Mouse (Mus musculus) macrophage (primary cell): ENCODE measurements around the gene Cacnb2. TPM values are rescaled to one million over a fixed set of nuclear protein-coding genes. Genes with fewer than 3 reads are reported as not detected.

Experiments
- H3K27ac ChIP-seq: fragments of 350-480 bp; formaldehyde crosslinking; 2 replicates; pipeline ENCODE4 v1.9.0; 2021
- H3K36me3 ChIP-seq: fragments of 350-480 bp; formaldehyde crosslinking; 2 replicates; pipeline ENCODE4 v1.9.0; 2021; ENCODE audit errors: inconsistent target
- H3K4me3 ChIP-seq: fragments of 350-480 bp; formaldehyde crosslinking; 2 replicates; pipeline ENCODE4 v1.9.0; 2021; ENCODE audit errors: inconsistent target
- H3K79me2 ChIP-seq: fragments of 350-480 bp; formaldehyde crosslinking; 2 replicates; pipeline ENCODE4 v1.9.0; 2021; ENCODE audit errors: inconsistent target
- WGBS: methylation state at CpG from one replicate; pipeline ENCODE4 v1.1.7; 2026; ENCODE audit warnings: inconsistent platforms; ENCODE audit not compliant: missing documents; 5-methylcytosine and 5-hydroxymethylcytosine counted together
- polyA plus RNA-seq: library from polyadenylated mRNA; stranded (reverse); fragments of 250-400 nt; gene quantifications from 3 replicates; pipeline ENCODE4 v1.2.4, GENCODE M21; 2018; ENCODE audit warnings: inconsistent platforms

Cacnb2 gene
- polyA plus RNA-seq, 1 experiment from 2014 or later, result not detected

- no peak overlapping the region for H3K4me3 ChIP-seq
- H3K27ac ChIP-seq, result no peak overlapping the region
- no peaks in the 10 kb centered on the region for H3K36me3 ChIP-seq
- 71% methylated on average over 1 of the region's 1 CpGs for WGBS
- H3K79me2 ChIP-seq, result no peaks in the 10 kb centered on the region
These were observed 244.3 kb downstream of the Cacnb2 start for GRCm38 (mm10) chr2:14847188-14847587.

DNA sequence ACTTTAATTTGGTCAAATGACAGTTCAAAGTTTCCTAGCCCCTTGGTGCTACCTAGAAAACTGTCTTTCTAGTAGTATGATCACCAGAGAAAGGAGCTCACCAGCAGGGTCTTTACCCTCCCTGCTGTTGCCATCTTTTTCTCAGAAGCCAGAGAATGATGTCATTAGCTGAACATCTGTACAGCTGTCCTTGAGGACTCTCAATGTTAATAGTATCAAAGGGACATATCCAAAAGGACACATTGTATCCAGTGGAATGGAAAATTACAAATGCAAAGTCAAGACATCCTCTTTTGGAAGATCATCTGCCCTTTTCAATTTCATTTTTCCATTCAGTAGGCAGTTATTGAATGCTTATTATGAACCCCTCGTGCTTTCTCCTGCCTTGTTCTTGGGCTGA is 247.9 kb downstream of the Cacnb2 start:
- WGBS, result 93% methylated on average over 1 of the region's 1 CpGs
- H3K4me3 ChIP-seq, result no peak overlapping the region
- no peaks in the 10 kb centered on the region for H3K36me3 ChIP-seq
- no peaks in the 10 kb centered on the region for H3K79me2 ChIP-seq
- H3K27ac ChIP-seq, result no peak overlapping the region

DNA sequence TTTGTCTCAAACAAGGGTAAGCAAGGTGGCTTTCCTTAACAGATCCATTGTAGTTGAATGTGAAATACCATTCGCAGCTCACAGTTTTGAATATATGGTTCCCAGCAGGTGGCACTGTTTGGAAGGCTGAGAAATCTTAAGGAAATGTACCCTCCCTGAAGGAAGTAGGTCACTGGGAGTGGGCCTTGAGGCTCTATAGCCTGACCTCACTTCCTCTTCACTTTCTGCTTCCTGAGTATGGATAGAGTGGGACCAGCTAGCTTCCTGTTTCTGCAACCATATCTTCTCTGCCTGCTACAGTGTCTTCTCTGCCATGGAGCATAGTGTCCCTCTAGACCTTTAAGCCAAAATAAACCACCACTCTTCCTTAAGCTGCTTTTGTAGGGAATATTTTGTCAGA is 248.5 kb downstream of the Cacnb2 start:
- 100% methylated on average over 1 of the region's 1 CpGs for WGBS
- no peaks in the 10 kb centered on the region for H3K36me3 ChIP-seq
- H3K79me2 ChIP-seq, result no peaks in the 10 kb centered on the region
- no peak overlapping the region for H3K4me3 ChIP-seq
- no peak overlapping the region for H3K27ac ChIP-seq

GRCm38 (mm10) chr2:14854054-14854453 is 251.2 kb downstream of the Cacnb2 start:
- Histone ChIP-seq H3K4me3 (no peak overlapping the region), H3K79me2 (no peaks in the 10 kb centered on the region), H3K27ac (no peak overlapping the region), H3K36me3 (no peaks in the 10 kb centered on the region)
- 100% methylated on average over 2 of the region's 2 CpGs for WGBS

- Histone ChIP-seq H3K27ac (no peak overlapping the region), H3K79me2 (no peaks in the 10 kb centered on the region), H3K36me3 (no peaks in the 10 kb centered on the region), H3K4me3 (no peak overlapping the region)
- WGBS, result 100% methylated on average over 1 of the region's 1 CpGs
These were observed 255.4 kb downstream of the Cacnb2 start for GRCm38 (mm10) chr2:14858301-14858700.

DNA sequence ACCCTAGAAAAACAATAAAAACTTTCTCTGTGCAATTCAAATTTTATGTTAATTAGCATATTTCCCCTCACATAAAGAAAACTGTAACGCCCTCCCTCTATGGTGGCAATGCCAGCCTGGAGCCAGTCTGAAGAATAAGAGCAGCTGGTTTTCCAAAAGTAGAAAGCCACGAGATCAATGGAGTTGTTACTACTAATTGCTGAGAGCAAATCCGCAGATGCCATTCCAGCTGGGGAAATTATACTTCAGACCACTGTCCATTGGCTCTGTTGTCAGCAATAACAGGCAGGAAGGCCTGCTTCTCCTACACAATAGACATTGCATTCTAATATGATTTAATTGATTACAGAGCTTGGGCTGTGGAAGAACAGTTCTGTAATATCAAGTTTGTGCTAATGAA is 257.5 kb downstream of the Cacnb2 start:
- 97% methylated on average over 3 of the region's 3 CpGs for WGBS
- H3K79me2 ChIP-seq, result no peaks in the 10 kb centered on the region
- H3K36me3 ChIP-seq, result no peaks in the 10 kb centered on the region
- no peak overlapping the region for H3K27ac ChIP-seq
- no peak overlapping the region for H3K4me3 ChIP-seq

GRCm38 (mm10) chr2:14861613-14862012 is 258.7 kb downstream of the Cacnb2 start:
- Histone ChIP-seq H3K27ac (no peak overlapping the region), H3K79me2 (no peaks in the 10 kb centered on the region), H3K4me3 (no peak overlapping the region), H3K36me3 (no peaks in the 10 kb centered on the region)
- 96% methylated on average over 2 of the region's 2 CpGs for WGBS

DNA sequence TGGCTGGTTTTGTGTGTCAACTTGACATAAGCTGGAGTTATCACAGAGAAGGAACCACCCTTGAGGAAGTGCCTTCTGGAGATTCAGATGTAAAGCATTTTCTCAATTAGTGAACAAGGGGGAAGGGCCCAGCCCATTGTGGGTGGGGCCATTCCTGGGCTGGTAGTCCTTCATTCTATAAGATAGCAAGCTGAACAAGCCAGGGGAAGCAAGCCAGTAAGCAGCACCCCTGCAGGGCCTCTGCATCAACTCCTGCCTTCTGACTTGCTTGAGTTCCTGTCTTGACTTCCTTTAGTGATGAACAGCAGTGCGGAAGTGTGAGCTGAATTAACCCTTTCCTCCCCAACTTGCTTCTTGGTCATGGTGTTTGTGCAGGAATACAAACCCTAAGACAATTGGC is 260.1 kb downstream of the Cacnb2 start:
- WGBS, result 67% methylated on average over 1 of the region's 1 CpGs
- H3K36me3 ChIP-seq, result no peaks in the 10 kb centered on the region

DNA sequence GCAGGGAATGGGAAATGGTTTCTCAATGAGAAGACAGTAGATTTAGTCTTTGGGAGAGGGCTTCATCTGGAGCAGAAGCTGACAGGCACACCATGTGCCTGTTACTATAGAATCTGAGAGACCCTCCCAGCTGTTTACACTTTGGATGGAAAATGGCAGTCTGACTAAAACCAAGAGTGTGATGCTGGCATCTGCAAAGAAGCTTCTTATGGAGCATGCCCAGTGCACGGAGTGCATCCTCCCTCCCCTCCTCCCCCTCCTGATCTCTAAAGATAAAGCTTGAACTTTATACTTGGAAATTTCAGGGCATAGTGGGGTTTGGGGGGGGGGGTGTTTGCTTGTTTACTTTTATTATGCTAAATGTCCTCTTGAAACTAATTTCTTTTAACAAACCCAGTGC is 270.2 kb downstream of the Cacnb2 start:
- Histone ChIP-seq H3K4me3 (no peak overlapping the region), H3K36me3 (no peaks in the 10 kb centered on the region), H3K79me2 (no peaks in the 10 kb centered on the region), H3K27ac (no peak overlapping the region)
- WGBS, result 82% methylated on average over 1 of the region's 1 CpGs

More for the DNA sequence above, 260.1 kb downstream of the Cacnb2 start:
- Histone ChIP-seq H3K27ac (no peak overlapping the region), H3K79me2 (no peaks in the 10 kb centered on the region), H3K4me3 (no peak overlapping the region)

DNA sequence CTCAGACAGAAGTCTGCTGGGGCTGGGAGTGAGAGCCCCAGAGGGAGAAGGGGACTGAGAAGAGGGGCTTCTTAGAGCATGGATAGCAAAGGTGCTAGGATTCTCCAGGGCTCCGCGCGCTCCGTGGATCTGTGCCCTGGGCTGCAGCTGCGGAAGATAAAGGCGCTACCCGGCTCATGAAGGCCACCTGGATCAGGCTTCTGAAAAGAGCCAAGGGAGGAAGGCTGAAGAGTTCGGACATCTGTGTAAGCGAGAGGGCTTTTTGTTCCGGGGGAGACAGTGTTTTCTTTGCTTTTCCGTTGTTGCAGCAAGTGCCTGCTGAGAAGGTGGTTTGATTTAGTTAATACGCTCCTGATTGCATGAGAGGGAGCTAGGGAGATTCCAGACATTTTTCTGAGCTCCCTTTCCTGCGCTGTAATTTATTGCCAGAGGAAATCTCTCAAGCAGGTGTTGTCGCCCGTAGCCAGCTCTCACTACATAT is 270.9 kb downstream of the Cacnb2 start:
- Histone ChIP-seq H3K79me2 (no peaks in the 10 kb centered on the region), H3K36me3 (no peaks in the 10 kb centered on the region), H3K4me3 (no peak overlapping the region), H3K27ac (no peak overlapping the region)
- 90% methylated on average over 15 of the region's 15 CpGs for WGBS

DNA sequence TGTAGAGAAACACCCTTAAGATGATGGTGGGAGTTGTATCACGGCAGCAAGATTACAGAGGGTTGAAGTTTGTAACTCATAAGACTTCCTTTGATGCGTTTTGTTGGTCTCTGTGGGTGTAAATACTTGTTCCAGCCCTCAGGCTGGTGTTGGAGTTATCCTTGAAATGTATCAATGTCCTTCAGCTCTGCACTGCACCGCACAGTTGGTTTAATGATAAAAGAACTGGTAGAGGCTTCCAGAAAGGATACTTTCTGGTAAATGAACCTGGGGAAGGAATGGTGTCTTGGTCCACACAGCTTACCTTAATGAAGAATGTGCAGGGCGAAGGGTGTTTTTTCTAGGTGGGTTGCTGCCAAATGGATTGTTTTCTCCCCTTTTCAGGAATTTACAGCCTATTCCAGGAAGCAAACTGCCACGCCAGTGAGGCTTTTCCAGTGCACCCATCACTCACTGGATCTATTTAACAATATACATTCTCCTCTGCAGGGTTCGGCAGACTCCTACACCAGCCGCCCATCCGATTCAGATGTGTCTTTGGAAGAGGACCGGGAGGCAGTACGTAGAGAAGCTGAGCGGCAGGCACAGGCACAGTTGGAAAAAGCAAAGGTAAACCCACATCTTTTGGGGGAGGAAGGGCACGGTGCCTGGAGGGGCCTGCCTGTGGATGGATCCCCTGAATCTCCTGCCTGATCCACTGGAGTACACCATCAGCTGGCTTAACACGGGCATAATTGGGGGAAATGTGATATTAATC is 271.6 kb downstream of the Cacnb2 start:
- H3K27ac ChIP-seq, result no peak overlapping the region
- no peaks in the 10 kb centered on the region for H3K79me2 ChIP-seq
- WGBS, result 90% methylated on average over 13 of the region's 13 CpGs
- H3K36me3 ChIP-seq, result no peaks in the 10 kb centered on the region
- no peak overlapping the region for H3K4me3 ChIP-seq

DNA sequence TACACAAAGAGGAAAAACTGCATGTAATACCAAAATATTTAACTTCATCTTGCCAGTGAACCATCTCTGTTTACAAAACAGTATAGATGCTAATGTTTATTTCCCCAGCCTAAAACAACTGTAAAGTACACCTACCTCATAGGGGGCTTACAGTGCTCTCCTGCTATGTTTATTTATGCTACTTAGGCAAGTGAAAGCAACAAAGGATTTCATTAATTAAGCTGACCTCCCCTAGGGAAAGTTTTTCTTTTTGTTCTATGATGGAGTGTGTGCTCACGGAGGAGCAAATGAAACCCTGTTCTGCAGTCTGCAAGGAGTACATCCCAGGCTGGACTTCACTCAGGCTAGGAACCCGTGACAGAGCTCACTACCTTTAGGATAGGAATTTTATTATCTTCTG is 272.2 kb downstream of the Cacnb2 start:
- H3K4me3 ChIP-seq, result no peak overlapping the region
- WGBS, result 100% methylated on average over 2 of the region's 2 CpGs
- no peak overlapping the region for H3K27ac ChIP-seq
- no peaks in the 10 kb centered on the region for H3K79me2 ChIP-seq
- no peaks in the 10 kb centered on the region for H3K36me3 ChIP-seq

GRCm38 (mm10) chr2:14875616-14876015 is 272.7 kb downstream of the Cacnb2 start:
- Histone ChIP-seq H3K79me2 (no peaks in the 10 kb centered on the region), H3K36me3 (no peaks in the 10 kb centered on the region), H3K4me3 (no peak overlapping the region), H3K27ac (no peak overlapping the region)
- 92% methylated on average over 6 of the region's 6 CpGs for WGBS

DNA sequence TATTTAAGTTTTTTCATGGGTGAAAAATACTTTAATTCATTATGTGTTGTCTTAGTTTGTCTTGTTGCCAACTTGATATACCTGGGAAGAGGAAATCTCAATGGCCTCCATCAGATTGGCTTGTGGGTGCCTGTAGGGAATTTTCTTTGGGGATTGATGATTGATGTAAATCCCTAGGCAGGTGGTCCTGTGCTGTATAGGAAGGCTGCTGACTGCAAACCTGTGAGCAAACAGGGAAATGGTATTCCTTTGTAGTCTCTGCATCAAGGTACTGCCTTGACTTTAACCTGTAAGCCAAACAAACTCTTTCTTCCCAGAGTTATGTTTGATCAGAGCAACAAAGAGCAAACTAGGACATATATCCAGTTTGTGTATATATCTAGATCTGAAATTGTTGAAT is 276.1 kb downstream of the Cacnb2 start:
- no peak overlapping the region for H3K4me3 ChIP-seq
- H3K79me2 ChIP-seq, result no peaks in the 10 kb centered on the region
- H3K36me3 ChIP-seq, result no peaks in the 10 kb centered on the region
- H3K27ac ChIP-seq, result no peak overlapping the region

- H3K27ac ChIP-seq, result no peak overlapping the region
- 92% methylated on average over 3 of the region's 3 CpGs for WGBS
- no peaks in the 10 kb centered on the region for H3K36me3 ChIP-seq
- H3K4me3 ChIP-seq, result no peak overlapping the region
- H3K79me2 ChIP-seq, result no peaks in the 10 kb centered on the region
These were observed 280.6 kb downstream of the Cacnb2 start for GRCm38 (mm10) chr2:14883460-14883859.
